Mouse (Mus musculus) layer of hippocampus, adult 2 months (tissue): ENCODE results near the gene Aldh1l1. TPM values are rescaled to one million over a fixed set of nuclear protein-coding genes. Genes with fewer than 3 reads are reported as not detected.

Experiments
- DNase-seq, 2 experiments: peaks; one replicate each; pipeline ENCODE4 v3.0.0; 2022; ENCODE audit warnings: low spot score in 2 of 2
- H3K27ac ChIP-seq: fragments of 200-600 bp; 2 replicates; pipeline ENCODE4 v1.8.1; 2022
- H3K4me3 ChIP-seq: fragments of 200-600 bp; 2 replicates; pipeline ENCODE4 v1.8.1; 2022; ENCODE audit warnings: mild to moderate bottlenecking
- CTCF ChIP-seq: fragments of 200-600 bp; conservative IDR thresholded peaks from 2 replicates; pipeline ENCODE4 v1.8.1; 2022; ENCODE audit warnings: antibody characterized with exemption, mild to moderate bottlenecking, moderate library complexity
- long read RNA-seq, 2 experiments: library from polyadenylated mRNA; stranded (forward); transcript quantifications; one replicate each; pipeline ENCODE4 v2.0.0; 2021; ENCODE audit warnings: borderline mapping rate in 2 of 2
- total RNA-seq, 2 experiments: library from RNA; stranded (reverse); gene quantifications; 2 replicates each; pipeline ENCODE4 v1.2.3; 2021

Gene Aldh1l1
- total RNA-seq = 10 to 100 TPM; 39.3 to 45.2 TPM
- long read RNA-seq, experiment 1, full-length matches to known transcripts = 30 of 44 reads
- long read RNA-seq, experiment 1, partial matches to known transcripts = 12 of 44 reads
- long read RNA-seq, experiment 1, other reads (novel, unspliced or antisense) = 2 of 44 reads
- long read RNA-seq, experiment 2, full-length matches to known transcripts = 52 of 73 reads
- long read RNA-seq, experiment 2, partial matches to known transcripts = 11 of 73 reads
- long read RNA-seq, experiment 2, other reads (novel, unspliced or antisense) = 10 of 73 reads

DNA sequence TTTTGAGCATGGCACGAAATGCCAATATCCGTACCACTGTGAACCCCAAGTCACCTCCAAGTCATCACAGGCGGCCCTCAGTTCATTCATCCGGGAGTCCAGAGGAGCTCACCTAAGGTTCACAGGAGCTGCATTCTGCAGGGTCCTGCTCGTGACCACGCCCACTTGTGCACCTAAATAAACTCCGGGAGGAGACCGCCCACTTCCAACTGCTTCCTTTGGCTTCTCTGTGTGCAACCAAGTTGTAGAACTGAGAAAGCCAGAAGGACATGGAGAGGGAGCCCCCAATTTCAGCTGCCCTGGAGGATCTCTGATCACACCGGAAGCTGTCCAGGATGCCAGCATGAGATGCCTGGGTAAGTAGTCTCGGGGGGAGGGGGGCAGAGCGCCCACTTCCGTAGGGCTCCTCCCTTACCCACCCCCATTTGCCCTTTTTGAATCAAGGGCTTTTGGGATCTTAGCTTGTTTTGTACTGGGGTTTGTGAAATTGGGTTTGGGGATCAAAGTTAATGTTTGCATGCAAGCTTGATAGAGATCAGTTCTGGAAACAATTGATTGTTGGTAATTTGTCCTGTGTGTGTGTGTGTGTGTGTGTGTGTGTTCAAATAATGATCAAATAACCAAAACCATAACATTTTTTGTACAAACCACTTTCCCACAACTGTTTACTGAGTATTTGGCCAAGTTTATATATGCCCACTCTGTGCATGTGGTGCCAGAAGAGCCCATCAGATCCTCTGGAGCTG is at the start of gene Aldh1l1:
Aldh1l1 (plus strand) TSS at position 252 of the 746 bp plus-strand sequence.
- no peak for DNase-seq
- TF ChIP-seq CTCF = no peak

DNA sequence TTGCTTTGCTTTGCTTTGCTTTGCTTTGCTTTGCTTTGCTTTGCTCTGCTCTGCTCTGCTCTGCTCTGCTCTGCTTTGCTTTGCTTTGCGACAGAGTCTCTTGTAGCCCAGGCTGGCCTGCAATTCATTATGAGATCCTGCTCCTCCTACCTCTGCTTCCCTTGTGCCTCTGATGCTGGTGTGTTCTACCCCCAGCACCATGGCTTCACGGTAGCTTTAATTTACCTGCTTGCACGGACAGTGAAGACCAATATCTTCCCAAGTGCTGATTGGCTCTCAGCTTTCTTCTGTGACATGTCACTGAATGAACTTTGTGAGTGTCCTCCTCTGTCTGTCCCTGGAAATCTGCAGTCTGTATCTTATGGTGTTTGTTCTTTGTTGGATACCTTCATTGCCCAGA is 49.2 kb upstream of the Aldh1l1 start:
- DNase-seq = no peak
- TF ChIP-seq CTCF = no peak
- Histone ChIP-seq H3K4me3 (no peak overlapping the region), H3K27ac (no peak overlapping the region)

More for the DNA sequence above, at the start of gene Aldh1l1:
- Histone ChIP-seq H3K4me3 (no peak within 1 kb of the TSS), H3K27ac (no peak within 1 kb of the TSS)

DNA sequence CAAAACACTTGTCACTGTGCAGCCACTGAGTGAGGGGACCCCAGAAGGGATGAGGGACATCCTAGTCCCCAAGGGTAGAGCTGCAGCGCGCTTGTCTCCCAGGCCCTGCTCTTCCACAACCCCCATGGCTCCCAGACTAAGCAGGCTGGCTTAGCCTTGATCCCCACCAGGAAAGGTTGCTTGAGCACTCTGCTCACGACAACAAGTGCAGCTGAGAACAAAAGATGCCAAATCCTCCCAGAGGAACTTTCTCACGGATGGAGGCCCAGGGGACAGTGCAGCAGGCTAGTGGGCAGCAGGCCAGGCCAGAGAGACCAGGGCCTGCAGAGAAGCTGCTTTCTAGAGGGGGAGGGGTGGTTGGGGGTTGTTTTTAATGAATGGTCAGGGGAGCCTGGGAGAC is 39.3 kb upstream of the Aldh1l1 start:
- Histone ChIP-seq H3K4me3 (no peak overlapping the region), H3K27ac (peak overlapping the region; percentile 5; the same call in 1 of the 2 replicates)
- no peak for DNase-seq
- TF ChIP-seq CTCF = no peak

DNA sequence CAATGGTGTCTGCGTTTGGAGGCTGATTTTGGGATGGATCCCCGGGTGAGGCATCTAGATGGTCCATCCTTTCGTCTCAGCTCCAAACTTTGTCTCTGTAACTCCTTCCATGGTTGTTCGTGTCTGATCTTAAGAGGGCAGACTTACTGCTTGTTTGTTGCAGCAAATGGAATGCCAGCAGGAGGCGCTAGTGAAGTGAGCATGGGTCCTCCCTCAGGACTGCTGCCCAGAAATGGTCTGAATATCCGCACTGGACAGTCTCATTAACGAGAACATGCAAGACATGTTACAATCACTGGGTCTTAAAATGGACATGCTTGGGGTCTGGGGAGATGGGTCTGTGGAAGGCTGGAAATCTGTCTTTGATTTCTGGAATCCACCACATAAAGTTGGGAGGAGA is 36.0 kb upstream of the Aldh1l1 start:
- DNase-seq = peak; percentile 73 to 85
- H3K4me3 ChIP-seq = no peak overlapping the region
- H3K27ac ChIP-seq = peak overlapping the region; percentile 58
- TF ChIP-seq CTCF = peak; percentile 91

DNA sequence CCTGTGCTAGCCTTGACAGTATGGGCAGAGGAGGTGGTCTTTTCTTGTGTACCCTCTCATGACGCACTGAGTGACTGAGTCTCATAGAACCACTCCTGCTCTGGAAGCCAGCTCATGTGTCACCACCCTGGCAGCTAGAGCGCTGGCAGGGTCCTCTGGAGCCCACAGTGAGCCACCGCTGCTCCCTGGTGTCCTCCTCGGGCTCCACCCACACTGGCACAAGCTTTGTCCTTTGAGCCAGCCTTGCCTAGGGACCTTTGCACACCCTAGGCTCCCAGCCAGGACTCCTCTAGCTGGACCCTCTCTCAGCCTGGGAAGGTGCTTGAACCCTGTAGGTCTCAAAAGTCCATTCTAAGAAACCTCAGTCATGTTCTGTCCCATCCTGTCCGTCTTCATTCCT is 35.5 kb upstream of the Aldh1l1 start:
- H3K27ac ChIP-seq = peak overlapping the region; percentile 58
- H3K4me3 ChIP-seq = no peak overlapping the region
- peak in 1 of 2 experiments; percentile 33 for DNase-seq
- no peak for TF ChIP-seq CTCF

DNA sequence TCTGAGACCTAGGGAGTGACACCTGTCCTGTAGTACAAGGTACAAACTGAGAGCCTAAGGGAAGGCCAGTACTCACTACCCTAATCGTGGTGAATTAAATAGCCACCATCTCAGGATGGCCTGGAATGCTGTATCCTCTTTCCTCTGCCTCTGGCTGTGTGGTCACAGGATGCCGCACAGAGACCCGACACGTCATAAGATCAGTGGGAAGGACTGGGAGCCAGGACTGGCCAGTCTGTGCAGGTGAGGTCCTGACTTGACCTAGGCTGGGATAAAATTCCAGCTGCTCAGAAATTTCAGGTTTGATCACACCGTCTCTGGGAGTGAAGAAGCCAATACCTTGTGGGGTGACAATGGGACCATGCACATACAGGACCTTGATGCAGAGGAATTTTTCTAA is 34.7 kb upstream of the Aldh1l1 start:
- Histone ChIP-seq H3K4me3 (no peak overlapping the region), H3K27ac (0 out of 2 replicates have a peak overlapping the region, but pooled peaks have one; percentile 58)
- no peak for DNase-seq
- TF ChIP-seq CTCF = no peak

DNA sequence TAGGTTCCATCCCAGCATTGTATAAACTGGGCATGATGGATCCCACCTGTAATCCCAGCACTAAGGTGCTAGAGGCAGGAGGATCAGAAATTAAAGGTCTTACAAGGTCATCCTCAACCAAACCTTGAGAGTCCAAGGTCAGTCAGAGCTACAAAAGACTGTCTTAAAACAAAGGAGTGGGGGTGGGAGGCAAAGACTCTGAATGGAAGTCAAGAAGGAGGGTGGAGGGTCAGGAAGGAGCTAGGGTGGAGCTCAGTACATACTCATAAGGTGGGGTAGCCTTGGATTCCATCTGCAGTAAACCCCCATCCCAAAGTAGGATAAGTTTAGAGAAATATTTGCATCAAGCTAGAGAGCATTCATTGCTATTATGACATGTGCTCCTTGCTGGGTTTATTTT is 33.6 kb upstream of the Aldh1l1 start:
- Histone ChIP-seq H3K27ac (no peak overlapping the region), H3K4me3 (no peak overlapping the region)
- TF ChIP-seq CTCF = no peak
- no peak for DNase-seq

DNA sequence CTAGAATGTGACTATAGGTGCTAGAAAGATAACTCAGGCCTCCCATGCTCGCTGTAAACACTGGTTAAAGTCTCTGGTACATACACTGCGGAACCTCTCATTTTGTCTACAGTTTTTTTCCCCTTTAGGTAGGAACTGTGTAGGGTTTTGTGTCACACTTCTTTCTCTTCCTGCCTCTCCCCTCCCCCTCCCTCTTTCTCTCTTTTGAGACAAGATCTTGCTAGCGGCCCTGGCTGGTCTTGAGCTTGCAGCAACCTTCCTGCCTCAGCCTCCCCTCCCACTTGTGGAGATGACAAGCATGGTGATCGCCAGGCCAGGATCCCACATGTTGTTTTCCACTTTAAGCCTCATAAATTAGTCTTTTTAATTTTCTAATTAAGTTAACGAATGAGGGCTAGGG is 32.5 kb upstream of the Aldh1l1 start:
- H3K27ac ChIP-seq = no peak overlapping the region
- TF ChIP-seq CTCF = no peak
- H3K4me3 ChIP-seq = no peak overlapping the region
- no peak for DNase-seq

DNA sequence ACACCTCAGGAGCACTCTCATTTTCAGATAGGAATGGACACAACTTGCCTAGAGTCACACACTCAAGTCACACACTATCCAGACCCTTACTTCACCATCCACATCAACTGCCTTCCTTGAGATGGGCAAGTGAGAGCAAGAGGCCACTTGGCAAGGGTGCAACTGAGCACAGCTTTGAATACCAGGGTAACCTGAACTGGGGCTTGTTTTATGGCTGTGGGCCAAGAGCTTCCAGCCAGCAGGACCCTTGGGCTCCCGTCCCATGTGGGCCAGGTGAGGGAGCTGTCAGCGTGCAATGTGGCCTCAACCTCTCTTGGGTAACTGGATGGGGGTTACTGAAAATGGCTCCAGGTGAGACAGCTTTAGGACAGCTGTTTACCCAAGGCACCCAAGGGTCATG is 28.8 kb upstream of the Aldh1l1 start:
- H3K4me3 ChIP-seq = no peak overlapping the region
- no peak for TF ChIP-seq CTCF

DNA sequence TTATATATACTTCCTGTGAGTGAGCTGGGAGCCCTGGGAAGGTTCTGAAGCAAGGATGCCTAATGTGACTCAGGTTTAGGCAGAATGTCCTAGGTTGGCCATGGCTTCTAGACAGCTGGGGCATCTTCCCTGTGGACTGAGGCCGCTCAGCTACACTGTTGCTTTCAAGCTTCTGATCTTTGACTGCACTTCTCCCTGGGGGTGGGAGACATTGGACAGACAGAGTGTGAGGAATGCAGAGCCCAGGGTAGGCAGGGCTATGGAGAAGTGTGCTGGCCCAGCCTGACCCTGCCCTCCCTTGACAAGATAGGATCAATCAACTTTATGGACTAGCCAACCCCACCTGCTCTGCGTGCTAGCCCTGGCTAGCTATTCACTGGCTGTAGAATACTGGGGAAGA is 25.0 kb upstream of the Aldh1l1 start:
- no peak for DNase-seq
- no peak for TF ChIP-seq CTCF
- no peak overlapping the region for H3K4me3 ChIP-seq
- H3K27ac ChIP-seq = no peak overlapping the region

More for the DNA sequence above, 28.8 kb upstream of the Aldh1l1 start:
- DNase-seq = no peak
- H3K27ac ChIP-seq = no peak overlapping the region

DNA sequence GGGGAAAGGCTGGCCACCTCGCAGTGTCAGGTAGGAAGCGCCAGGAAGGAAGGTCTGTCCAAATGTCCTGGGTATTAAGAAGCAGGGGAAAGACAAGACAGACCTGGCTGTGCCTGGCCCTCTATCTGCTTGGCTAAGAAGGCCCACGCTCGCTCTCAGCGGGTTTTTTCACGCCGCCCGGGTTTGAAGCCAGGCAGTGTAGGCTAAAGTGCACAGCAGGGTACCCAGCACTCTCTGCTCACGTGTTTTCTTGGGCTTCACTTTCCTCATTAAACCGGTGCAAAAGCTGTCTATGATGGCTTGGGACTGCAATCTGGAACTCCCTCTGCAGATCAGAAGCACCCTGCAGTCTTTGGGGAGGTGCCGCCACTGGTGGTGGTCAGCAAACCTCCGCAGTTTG is 24.5 kb upstream of the Aldh1l1 start:
- Histone ChIP-seq H3K27ac (peak overlapping the region; percentile 98), H3K4me3 (peak overlapping the region; percentile 96)
- TF ChIP-seq CTCF = no peak
- no peak for DNase-seq

DNA sequence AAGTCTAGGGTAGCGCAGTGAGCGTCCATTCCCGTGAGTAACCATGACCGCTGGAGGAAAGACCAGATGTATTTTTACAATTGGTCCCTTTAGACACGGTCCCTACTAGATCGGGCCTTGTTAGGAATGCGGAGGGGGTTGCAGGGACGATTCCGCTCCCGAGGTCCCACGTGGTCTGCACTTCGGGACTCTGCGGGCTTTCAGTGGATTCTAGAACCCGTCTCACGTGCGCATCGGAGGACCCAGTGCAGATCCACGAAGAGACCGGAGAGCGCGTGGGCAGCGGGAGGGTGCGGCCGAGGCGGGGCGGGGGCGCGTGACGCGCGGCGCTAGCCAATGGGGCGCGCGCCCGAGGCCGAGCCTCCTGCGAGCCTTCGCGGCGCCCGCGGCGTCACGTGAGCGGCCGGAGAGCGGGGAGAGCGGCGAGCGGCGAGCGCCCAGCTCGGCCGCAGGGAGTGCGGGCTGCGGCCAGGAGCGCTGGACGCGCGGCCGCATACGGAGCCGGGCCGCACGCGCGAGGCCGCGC is 24.0 kb upstream of the Aldh1l1 start, which contains the start of gene Klf15:
Klf15 (plus strand) TSS at position 396 of the 526 bp plus-strand sequence.
- Histone ChIP-seq H3K4me3 (peak within 1 kb of the TSS; percentile 96), H3K27ac (peak within 1 kb of the TSS; percentile 98)
- peak; percentile 83 to 84 for DNase-seq
- no peak for TF ChIP-seq CTCF

DNA sequence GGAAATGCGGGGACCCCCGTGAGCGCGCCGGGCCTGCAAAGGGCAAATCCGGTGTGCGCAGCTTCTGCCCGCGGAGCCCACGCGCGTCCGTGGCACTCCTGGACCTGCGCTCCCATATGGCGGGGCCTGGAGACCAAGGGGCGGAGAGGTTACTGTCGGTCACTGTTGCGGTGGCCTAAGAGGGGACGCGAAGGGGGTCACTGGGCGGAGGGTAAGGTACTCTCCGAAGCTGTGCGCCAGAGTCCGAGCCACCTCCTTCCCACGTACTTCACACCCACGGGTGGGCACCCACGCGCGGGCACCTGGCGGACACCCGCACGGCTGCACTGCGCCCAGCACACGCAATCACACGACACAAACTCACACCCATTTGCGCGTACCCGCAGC is 23.4 kb upstream of the Aldh1l1 start:
- Histone ChIP-seq H3K27ac (peak overlapping the region; percentile 98), H3K4me3 (peak overlapping the region; percentile 96)
- DNase-seq = peak in 1 of 2 experiments; percentile 35
- TF ChIP-seq CTCF = 0 out of 2 replicates have a peak, but pooled peaks have one; percentile 17
